Mouse (Mus musculus): ENCODE results near the gene Capn2. TPM values are rescaled to one million over a fixed set of nuclear protein-coding genes. Genes with fewer than 3 reads are reported as not detected.

Gene Capn2
- polyA plus RNA-seq, 1 experiment from 2014 or later: 91.6 TPM

- 95% methylated on average over 2 of the region's 2 CpGs for WGBS
- no peak overlapping the region for H3K27ac ChIP-seq (ENCODE audit: low read depth, low read length)
- ATAC-seq (replicated peaks; ENCODE audit: low FRiP score) (no peak), DNase-seq (ENCODE audit: low spot score) (no peak)
- H3K9me3 ChIP-seq (ENCODE audit: control insufficient read depth, low read length): no peaks in the 10 kb centered on the region
- no peaks in the 10 kb centered on the region for H3K27me3 ChIP-seq (ENCODE audit: control insufficient read depth, insufficient read depth, low read length)
- peaks cover 2% of the 10 kb centered on the region; the same call in 1 of the 2 replicates for H3K36me3 ChIP-seq (ENCODE audit: control insufficient read depth, insufficient read depth, low read length)
- H3K4me3 ChIP-seq (ENCODE audit: low read depth, low read length): no peak overlapping the region
- no peak overlapping the region for H3K9ac ChIP-seq (ENCODE audit: low read length)
- H3K4me1 ChIP-seq (replicated peaks; ENCODE audit: control insufficient read depth, insufficient read depth, low read length): no peaks in the 10 kb centered on the region
- H3K4me2 ChIP-seq (ENCODE audit: low read depth, low read length, severe bottlenecking): no peak overlapping the region
Measured at GRCm38 (mm10) chr1:182455080-182455479, 62.3 kb downstream of the Capn2 start.

GRCm38 (mm10) chr1:182452473-182452872 is 64.9 kb downstream of the Capn2 start:
- H3K9me3 ChIP-seq (ENCODE audit: control insufficient read depth, low read length): no peaks in the 10 kb centered on the region
- no peaks in the 10 kb centered on the region for H3K4me1 ChIP-seq (replicated peaks; ENCODE audit: control insufficient read depth, insufficient read depth, low read length)
- ATAC-seq (replicated peaks; ENCODE audit: low FRiP score) (no peak), DNase-seq (ENCODE audit: low spot score) (no peak)
- H3K4me3 ChIP-seq (ENCODE audit: low read depth, low read length): no peak overlapping the region
- no peaks in the 10 kb centered on the region for H3K27me3 ChIP-seq (ENCODE audit: control insufficient read depth, insufficient read depth, low read length)
- no peak overlapping the region for H3K4me2 ChIP-seq (ENCODE audit: low read depth, low read length, severe bottlenecking)
- 85% methylated on average over 4 of the region's 4 CpGs for WGBS
- H3K36me3 ChIP-seq (ENCODE audit: control insufficient read depth, insufficient read depth, low read length): peaks cover 8% of the 10 kb centered on the region; the same call in 1 of the 2 replicates
- H3K9ac ChIP-seq (ENCODE audit: low read length): no peak overlapping the region
- H3K27ac ChIP-seq (ENCODE audit: low read depth, low read length): no peak overlapping the region

- no peak overlapping the region for H3K4me3 ChIP-seq (ENCODE audit: low read depth, low read length)
- H3K4me1 ChIP-seq (replicated peaks; ENCODE audit: control insufficient read depth, insufficient read depth, low read length): no peaks in the 10 kb centered on the region
- peaks cover 7% of the 10 kb centered on the region; the same call in 1 of the 2 replicates for H3K36me3 ChIP-seq (ENCODE audit: control insufficient read depth, insufficient read depth, low read length)
- no peaks in the 10 kb centered on the region for H3K9me3 ChIP-seq (ENCODE audit: control insufficient read depth, low read length)
- H3K27me3 ChIP-seq (ENCODE audit: control insufficient read depth, insufficient read depth, low read length): no peaks in the 10 kb centered on the region
- WGBS: 95% methylated on average over 14 of the region's 14 CpGs
- H3K27ac ChIP-seq (ENCODE audit: low read depth, low read length): no peak overlapping the region
- DNase-seq (ENCODE audit: low spot score) (no peak), ATAC-seq (replicated peaks; ENCODE audit: low FRiP score) (no peak)
- no peak overlapping the region for H3K4me2 ChIP-seq (ENCODE audit: low read depth, low read length, severe bottlenecking)
- H3K9ac ChIP-seq (ENCODE audit: low read length): no peak overlapping the region
Measured at GRCm38 (mm10) chr1:182448276-182449035, 69.0 kb downstream of the Capn2 start.

- no peaks in the 10 kb centered on the region for H3K9me3 ChIP-seq (ENCODE audit: control insufficient read depth, low read length)
- DNase-seq (ENCODE audit: low spot score) (no peak), ATAC-seq (replicated peaks; ENCODE audit: low FRiP score) (no peak)
- 93% methylated on average over 2 of the region's 2 CpGs for WGBS
- H3K4me2 ChIP-seq (ENCODE audit: low read depth, low read length, severe bottlenecking): no peak overlapping the region
- H3K4me3 ChIP-seq (ENCODE audit: low read depth, low read length): no peak overlapping the region
- no peak overlapping the region for H3K9ac ChIP-seq (ENCODE audit: low read length)
- H3K36me3 ChIP-seq (ENCODE audit: control insufficient read depth, insufficient read depth, low read length): peaks cover 7% of the 10 kb centered on the region; the same call in 1 of the 2 replicates
- no peak overlapping the region for H3K27ac ChIP-seq (ENCODE audit: low read depth, low read length)
- no peaks in the 10 kb centered on the region for H3K4me1 ChIP-seq (replicated peaks; ENCODE audit: control insufficient read depth, insufficient read depth, low read length)
- H3K27me3 ChIP-seq (ENCODE audit: control insufficient read depth, insufficient read depth, low read length): no peaks in the 10 kb centered on the region
Measured at GRCm38 (mm10) chr1:182444116-182444515, 73.3 kb downstream of the Capn2 start.

- no peaks in the 10 kb centered on the region for H3K4me1 ChIP-seq (replicated peaks; ENCODE audit: control insufficient read depth, insufficient read depth, low read length)
- H3K27ac ChIP-seq (ENCODE audit: low read depth, low read length): no peak overlapping the region
- H3K4me2 ChIP-seq (ENCODE audit: low read depth, low read length, severe bottlenecking): no peak overlapping the region
- no peak overlapping the region for H3K9ac ChIP-seq (ENCODE audit: low read length)
- H3K36me3 ChIP-seq (ENCODE audit: control insufficient read depth, insufficient read depth, low read length): peaks cover 2% of the 10 kb centered on the region; the same call in 1 of the 2 replicates
- H3K4me3 ChIP-seq (ENCODE audit: low read depth, low read length): no peak overlapping the region
- DNase-seq (ENCODE audit: low spot score): no peak
- ATAC-seq (replicated peaks; ENCODE audit: low FRiP score): no peak
- 90% methylated on average over 18 of the region's 18 CpGs for WGBS
- no peaks in the 10 kb centered on the region for H3K27me3 ChIP-seq (ENCODE audit: control insufficient read depth, insufficient read depth, low read length)
- no peaks in the 10 kb centered on the region for H3K9me3 ChIP-seq (ENCODE audit: control insufficient read depth, low read length)
Measured at GRCm38 (mm10) chr1:182441791-182442473, 75.5 kb downstream of the Capn2 start.

GRCm38 (mm10) chr1:182439546-182440222 is 77.7 kb downstream of the Capn2 start:
- WGBS: 89% methylated on average over 5 of the region's 5 CpGs
- no peak for ATAC-seq (replicated peaks; ENCODE audit: low FRiP score)
- H3K27ac ChIP-seq (ENCODE audit: low read depth, low read length): no peak overlapping the region
- no peaks in the 10 kb centered on the region for H3K27me3 ChIP-seq (ENCODE audit: control insufficient read depth, insufficient read depth, low read length)
- H3K4me3 ChIP-seq (ENCODE audit: low read depth, low read length): no peak overlapping the region
- no peaks in the 10 kb centered on the region for H3K4me1 ChIP-seq (replicated peaks; ENCODE audit: control insufficient read depth, insufficient read depth, low read length)
- H3K36me3 ChIP-seq (ENCODE audit: control insufficient read depth, insufficient read depth, low read length): no peaks in the 10 kb centered on the region; the same call in 1 of the 2 replicates
- no peak for DNase-seq (ENCODE audit: low spot score)
- no peaks in the 10 kb centered on the region for H3K9me3 ChIP-seq (ENCODE audit: control insufficient read depth, low read length)
- H3K9ac ChIP-seq (ENCODE audit: low read length): no peak overlapping the region
- no peak overlapping the region for H3K4me2 ChIP-seq (ENCODE audit: low read depth, low read length, severe bottlenecking)

GRCm38 (mm10) chr1:182436746-182437145 is 80.7 kb downstream of the Capn2 start:
- H3K9me3 ChIP-seq (ENCODE audit: control insufficient read depth, low read length): no peaks in the 10 kb centered on the region
- H3K4me3 ChIP-seq (ENCODE audit: low read depth, low read length): no peak overlapping the region
- WGBS: 90% methylated on average over 5 of the region's 5 CpGs
- no peaks in the 10 kb centered on the region for H3K4me1 ChIP-seq (replicated peaks; ENCODE audit: control insufficient read depth, insufficient read depth, low read length)
- H3K27ac ChIP-seq (ENCODE audit: low read depth, low read length): no peak overlapping the region
- DNase-seq (ENCODE audit: low spot score): no peak
- H3K4me2 ChIP-seq (ENCODE audit: low read depth, low read length, severe bottlenecking): no peak overlapping the region
- H3K9ac ChIP-seq (ENCODE audit: low read length): no peak overlapping the region
- no peaks in the 10 kb centered on the region for H3K27me3 ChIP-seq (ENCODE audit: control insufficient read depth, insufficient read depth, low read length)
- peaks cover 6% of the 10 kb centered on the region; the same call in 1 of the 2 replicates for H3K36me3 ChIP-seq (ENCODE audit: control insufficient read depth, insufficient read depth, low read length)
- no peak for ATAC-seq (replicated peaks; ENCODE audit: low FRiP score)

- no peak overlapping the region for H3K9ac ChIP-seq (ENCODE audit: low read length)
- no peak overlapping the region for H3K27ac ChIP-seq (ENCODE audit: low read depth, low read length)
- H3K4me3 ChIP-seq (ENCODE audit: low read depth, low read length): no peak overlapping the region
- no peaks in the 10 kb centered on the region for H3K9me3 ChIP-seq (ENCODE audit: control insufficient read depth, low read length)
- WGBS: 94% methylated on average over 3 of the region's 3 CpGs
- H3K27me3 ChIP-seq (ENCODE audit: control insufficient read depth, insufficient read depth, low read length): no peaks in the 10 kb centered on the region
- no peak for ATAC-seq (replicated peaks; ENCODE audit: low FRiP score)
- no peak for DNase-seq (ENCODE audit: low spot score)
- H3K4me1 ChIP-seq (replicated peaks; ENCODE audit: control insufficient read depth, insufficient read depth, low read length): no peaks in the 10 kb centered on the region
- H3K36me3 ChIP-seq (ENCODE audit: control insufficient read depth, insufficient read depth, low read length): peaks cover 8% of the 10 kb centered on the region; the same call in 1 of the 2 replicates
- no peak overlapping the region for H3K4me2 ChIP-seq (ENCODE audit: low read depth, low read length, severe bottlenecking)
Measured at GRCm38 (mm10) chr1:182432059-182432458, 85.3 kb downstream of the Capn2 start.
